Mouse (Mus musculus) c-Kit-positive CD71-positive TER-119-positive erythroid progenitor cells, embryonic 14.5 days (primary cell): ENCODE data around the gene Pip4p1.
A peak's percentile ranks its signal among the peaks of the same experiment; 100 is the strongest.
"Not testable (repeated sequence)": the region's sequence is repeated elsewhere in the genome, so short reads cannot be mapped to it uniquely, and the experiment has no call there.

ENCODE experiments used
- DNase-seq: peaks from one replicate; pipeline ENCODE4 v3.0.0-alpha.2; 2013; ENCODE audit warnings: low spot score

Pip4p1 gene

GRCm38 (mm10) chr14:50938940-50939339 is 8.3 kb upstream of the Pip4p1 start:
- DNase-seq, result no peak

DNA sequence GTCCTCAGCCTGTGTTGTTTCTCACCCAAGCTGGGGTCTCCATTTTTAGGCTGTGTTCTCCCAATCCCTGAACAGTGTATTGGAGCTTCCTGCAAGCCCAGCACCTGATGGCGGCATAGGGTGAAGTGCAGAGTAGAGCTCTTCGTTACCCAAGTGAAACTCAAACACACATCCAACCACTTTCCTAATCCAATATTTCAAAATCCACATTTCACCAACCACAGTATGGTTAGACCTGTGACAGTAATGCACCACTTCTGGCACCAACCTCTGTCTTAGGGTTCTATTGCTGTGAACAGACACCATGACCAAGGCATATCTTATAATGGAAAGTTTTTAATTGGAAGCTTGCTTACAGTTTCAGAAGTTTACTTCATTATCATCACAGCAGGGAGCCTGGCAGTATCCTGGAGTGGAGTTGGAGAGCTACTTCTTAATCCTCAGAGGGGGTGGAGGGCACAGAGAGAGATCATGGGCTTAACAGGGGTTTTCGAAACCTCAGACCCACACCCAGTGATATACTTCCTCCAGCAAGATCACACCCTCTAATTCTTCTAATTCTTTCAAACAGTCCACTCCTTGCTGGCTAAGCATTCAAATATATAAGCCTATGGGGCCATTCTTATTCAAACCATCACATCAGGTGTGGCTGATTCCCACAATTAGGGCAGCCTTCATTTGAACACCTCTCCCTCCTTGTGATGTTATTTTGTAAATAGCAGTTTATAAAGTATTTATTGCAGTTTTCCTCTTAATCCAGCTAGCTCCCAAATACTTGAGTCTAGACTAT is 7.7 kb upstream of the Pip4p1 start:
- DNase-seq, result no peak

DNA sequence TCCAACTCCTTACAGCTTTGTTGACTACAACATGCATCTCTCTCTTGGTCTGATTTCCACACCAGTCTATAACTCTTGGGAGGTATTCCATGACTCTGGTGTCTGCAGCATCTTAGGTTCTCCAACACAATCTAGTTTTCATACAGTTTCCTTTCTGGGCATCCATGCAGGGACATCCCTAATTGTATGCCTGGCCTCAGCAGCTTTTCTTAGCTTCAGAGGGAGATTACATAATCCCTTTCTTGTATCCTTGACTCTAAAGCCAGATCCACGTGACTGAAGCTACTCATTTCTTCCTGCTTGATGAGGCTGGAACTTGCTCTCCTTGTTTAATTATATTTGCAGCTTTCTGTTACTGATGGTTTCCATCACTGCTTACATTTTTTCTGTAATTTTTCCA is 6.0 kb upstream of the Pip4p1 start:
- DNase-seq, result no peak

DNA sequence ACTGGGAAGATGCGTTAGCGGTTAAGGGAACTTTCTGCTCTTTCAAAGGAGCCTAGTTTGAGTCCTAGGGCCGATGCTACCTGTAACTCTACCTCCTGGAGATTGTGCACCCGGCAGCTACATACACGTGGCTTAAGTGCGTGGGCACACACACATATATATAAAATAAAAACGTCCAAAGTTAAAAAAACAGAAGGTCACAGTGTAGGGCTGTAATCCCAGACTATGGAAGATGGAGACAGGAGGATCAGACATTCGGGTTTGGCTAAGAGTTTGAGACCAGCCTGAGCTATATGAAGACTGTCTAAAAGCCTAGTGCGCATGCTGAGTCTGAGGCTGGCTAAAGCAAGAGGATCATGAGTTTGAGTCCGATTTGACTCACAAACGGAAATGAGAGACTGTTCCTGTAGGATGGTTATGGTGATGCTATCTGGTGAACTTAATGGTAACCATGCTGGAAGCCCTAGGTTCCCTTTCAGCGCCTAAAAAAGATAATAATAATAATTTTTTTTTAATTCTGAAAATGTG is 901 bp upstream of the Pip4p1 start:
- no peak for DNase-seq

DNA sequence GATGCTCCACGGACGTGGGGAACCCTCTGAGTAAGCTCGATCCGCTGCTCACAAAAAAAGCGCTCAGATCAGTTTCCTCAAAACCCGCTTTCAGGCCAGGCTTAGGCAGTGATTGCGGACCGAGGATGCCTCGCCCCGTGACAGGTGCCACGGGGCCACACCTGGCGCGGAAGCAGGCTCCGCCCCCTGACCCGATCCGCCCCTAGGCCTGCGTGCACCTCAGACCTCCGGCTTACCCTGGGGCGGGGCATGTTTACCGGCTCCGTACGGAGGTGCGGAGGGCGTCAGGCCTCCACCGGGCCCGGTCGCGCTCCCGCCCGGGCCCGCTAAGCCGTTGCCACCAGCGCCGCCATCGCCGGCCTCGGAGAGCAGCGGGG is 291 bp downstream of the Pip4p1 start:
- DNase-seq, result no peak

DNA sequence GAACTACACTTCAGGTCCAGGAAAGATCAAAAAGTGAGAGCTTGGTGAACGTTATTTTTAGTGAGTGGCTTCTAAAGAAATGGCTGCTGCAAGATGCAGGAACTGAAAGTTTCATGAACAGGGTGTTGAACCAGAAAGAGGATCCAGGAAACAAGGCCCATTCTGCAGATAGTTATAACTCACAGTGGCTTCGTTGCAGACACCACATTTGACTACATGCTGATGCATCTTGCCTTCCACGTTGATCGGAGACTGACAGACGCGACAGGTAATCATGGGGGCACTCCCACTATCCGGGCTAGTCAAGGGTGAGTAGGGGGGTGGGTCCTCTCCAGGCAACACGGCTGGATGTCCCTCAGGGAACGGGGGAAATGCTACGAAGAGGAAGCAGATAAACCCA is 705 bp downstream of the Pip4p1 start:
- no peak for DNase-seq

DNA sequence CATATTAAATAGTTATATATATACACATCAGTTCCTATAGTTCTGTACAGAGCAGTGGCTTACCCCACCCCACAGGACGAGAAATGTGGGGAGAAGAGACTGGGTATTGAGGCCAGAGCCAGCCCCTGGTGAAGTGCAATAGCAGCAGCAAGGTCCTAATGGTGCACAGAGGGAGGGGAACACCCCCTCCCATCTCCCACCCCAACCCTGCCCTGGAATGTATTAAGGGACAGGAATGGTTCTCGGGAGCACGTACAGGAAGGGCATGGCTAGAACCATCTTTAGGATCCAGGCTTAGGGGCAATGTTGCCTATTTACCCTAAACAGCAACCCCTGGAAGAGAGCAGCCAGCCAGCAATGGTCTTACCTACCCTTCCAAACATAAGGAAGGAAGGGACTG is 3.3 kb downstream of the Pip4p1 start:
- DNase-seq, result no peak

DNA sequence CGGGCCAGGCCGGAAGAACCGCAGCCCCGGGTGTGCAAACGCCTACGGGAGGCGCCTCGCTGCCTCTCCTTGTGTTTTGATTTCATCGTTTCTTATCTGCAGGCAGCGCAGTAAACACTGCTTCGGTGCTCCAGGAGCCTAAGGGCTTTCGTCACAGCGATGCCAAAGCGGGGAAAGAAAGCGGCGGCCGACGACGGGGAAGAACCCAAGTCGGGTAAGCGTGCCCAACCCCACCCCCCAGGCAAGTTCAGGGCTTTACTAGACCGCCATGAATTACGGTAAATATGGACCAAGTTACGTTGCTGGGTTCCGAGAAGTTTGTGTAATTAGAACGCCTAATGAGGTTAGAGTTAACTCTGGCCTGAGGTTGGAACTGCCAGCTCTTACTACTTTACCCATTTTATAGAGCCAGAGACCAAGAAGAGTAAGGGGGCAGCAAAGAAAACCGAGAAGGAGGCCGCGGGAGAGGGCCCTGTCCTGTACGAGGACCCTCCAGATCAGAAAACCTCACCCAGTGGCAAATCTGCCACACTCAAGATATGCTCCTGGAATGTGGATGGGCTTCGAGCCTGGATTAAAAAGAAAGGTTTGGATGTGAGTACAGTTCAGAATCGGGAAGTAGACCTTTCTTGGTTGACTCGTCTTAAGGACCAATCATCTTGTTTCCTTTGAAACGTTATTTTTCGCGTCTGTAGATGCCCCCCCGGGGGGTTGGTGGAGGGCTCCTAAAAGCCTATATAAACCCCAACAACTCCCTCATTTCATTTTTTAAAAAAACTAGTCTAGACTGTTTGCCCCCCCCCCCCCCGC is 5.3 kb downstream of the Pip4p1 start:
- no peak for DNase-seq

DNA sequence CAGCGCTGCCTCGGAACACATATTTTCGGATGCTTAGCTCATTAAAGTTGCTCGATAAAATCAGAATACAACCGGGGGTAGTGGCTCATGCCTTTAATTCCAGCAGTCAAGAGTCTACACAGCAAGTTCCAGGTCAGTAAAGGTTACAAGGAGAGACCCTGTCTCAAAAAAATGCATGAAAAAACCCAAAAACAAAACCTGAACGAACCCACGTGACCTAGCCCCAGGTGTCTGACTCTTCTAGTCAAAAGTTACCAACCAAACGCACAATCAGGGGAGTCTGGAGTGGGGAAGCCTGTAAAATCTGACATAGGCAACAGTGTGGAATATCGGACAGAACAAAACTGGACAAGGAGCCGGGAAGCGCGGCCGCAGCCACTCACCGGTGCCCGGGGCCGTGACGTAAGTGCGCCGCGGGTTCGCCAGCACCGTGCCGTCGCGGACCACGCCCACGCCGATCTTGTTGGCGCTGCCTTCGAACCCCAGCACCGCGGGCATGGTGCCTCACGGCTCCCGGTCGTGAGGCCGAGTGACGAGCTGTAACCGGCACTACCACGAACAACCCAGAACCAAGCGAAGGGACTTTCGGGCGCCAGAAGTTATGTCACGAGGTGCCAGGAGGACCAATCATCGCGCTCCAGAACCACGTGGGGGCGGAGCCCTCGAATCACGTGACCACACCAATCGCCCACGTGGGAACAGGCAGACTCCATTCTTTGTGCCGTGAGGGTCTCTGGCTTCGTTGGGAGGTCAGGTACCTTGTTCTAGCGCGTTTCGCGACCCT is 6.2 kb downstream of the Pip4p1 start, which contains the start of the genes Osgep and Apex1:
Osgep (minus strand) TSS at position 613 of the 784 bp plus-strand sequence.
Apex1 (plus strand) TSS at position 688 of the 784 bp plus-strand sequence.
- peak; percentile 96 for DNase-seq

GRCm38 (mm10) chr14:50923437-50923836 is 7.2 kb downstream of the Pip4p1 start:
- not testable (repeated sequence) for DNase-seq

- no peak for DNase-seq
These were observed 19.3 kb downstream of the Pip4p1 start for GRCm38 (mm10) chr14:50911356-50911755.

DNA sequence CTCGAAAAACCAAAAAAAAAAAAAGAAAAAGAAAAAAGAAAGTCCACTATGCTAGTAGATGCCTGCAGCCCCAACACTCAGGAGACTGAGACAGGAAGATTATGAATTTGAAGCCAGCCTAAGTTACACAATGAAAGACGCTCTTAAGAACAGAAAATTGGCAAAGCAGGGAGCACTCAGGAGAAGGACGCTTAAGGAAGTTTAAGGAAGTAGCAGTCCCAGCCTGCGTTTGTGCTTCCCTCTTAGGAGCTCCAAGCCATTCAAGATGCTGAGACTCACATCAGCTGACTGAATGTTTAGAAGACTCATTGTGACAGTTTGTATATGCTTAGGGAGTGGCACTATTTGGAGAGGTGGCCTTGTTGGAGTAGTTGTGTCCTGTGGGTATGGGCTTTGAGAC is 22.5 kb downstream of the Pip4p1 start:
- DNase-seq, result no peak

DNA sequence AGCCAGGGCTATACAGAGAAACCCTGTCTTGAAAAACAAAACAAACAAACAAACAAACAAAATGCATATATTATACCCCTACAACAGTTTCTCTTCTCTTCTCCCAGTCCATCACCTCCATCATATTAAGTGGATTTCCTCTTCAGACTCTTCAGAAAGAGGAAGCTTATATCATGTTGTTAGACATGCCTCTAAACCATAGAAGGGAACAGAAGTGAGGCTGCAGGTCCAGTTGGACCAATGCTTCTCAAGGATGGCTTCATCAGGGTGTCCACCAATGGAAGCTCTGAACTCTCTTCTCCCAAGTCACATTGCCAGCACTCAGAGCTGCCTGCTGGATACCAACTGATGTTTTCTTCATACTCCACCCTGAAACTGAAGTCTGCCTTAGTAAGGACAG is 25.3 kb downstream of the Pip4p1 start:
- DNase-seq, result not testable (repeated sequence)

DNA sequence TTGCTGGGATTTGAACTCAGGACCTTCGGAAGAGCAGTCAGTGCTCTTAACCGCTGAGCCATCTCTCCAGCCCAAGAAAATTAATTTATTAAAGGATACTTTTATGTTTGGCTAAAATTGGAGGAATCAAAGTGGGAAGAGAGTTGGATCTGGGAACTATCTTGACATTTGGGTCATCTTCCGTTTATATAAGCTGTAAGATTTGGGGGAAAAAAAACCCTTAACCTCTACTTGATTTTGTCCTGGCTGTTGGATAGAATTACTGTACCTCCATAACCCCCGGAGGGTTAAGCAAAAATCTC is 25.9 kb downstream of the Pip4p1 start:
- DNase-seq, result no peak

DNA sequence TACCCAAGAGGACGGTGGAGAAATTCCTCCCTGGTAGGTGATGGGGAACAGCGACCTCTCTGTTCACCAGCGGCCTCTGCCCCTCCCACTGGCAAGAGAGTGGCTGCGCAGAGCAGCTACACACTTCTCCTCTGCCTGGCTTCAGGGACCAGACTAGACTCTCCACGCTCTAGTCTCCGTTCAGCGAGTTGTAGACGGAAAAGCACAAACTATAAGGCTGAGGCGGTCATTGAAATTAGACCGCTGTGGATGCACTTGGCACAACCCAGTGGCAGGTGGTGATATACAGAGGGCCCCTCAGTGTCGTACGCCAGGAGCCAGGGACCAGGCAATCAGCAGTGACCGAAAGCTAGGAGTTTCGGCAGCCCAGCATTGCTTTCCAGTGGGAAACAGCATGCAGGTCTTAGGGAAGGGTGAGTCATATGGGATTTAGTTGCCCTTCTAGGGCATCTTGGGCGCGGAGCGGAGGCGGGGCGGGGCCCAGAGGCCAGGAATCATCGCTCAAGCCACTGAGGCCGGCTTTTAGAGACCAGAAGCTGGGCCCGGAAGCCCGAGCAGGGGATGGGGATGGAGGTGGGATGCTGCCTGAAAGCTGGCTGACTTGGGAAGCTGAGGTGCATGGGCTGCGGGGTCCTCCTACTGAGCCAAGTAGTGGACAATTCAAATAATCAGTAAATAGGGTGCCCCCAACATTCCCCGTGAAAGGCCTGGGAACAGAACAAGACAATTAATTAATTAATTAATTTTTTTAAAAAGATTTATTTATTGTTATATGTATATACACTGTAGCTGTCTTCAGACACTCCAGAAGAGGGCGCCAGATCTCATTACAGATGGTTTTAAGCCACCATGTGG is 26.5 kb downstream of the Pip4p1 start:
- DNase-seq, result no peak

- DNase-seq, result not testable (repeated sequence)
These were observed 32.7 kb downstream of the Pip4p1 start for GRCm38 (mm10) chr14:50897992-50898391.

DNA sequence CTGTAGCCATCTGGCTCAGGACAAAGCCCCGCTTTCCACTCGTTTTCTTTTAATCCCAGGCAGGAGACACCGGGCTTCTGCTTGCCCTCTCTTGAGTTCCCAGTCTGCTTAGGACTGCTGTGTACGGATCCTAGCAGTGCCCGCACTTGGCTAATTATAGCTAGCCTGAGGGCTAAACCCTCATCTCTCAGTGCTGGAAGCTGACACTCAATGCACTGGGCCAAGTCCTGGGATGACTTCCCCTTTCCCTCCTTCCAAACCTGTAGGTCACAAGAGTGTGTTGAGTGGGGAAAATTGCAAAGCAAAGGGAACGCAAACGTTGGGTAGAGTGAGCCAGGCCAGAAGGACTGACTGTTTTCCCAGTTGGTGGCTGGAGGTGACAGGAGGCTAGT is 33.3 kb downstream of the Pip4p1 start, which contains the start of gene Klhl33:
Klhl33 (minus strand) TSS at position 134 of the 392 bp plus-strand sequence.
- DNase-seq, result no peak

GRCm38 (mm10) chr14:50896747-50897373 is 33.8 kb downstream of the Pip4p1 start:
- no peak for DNase-seq

- DNase-seq, result no peak
These were observed 34.5 kb downstream of the Pip4p1 start for GRCm38 (mm10) chr14:50895985-50896746.

GRCm38 (mm10) chr14:50895407-50895806 is 35.2 kb downstream of the Pip4p1 start:
- no peak for DNase-seq
